Mouse (Mus musculus) midbrain, embryonic 14.5 days (tissue): ENCODE results near the gene Gimap7. TPM values are rescaled to one million over a fixed set of nuclear protein-coding genes. Genes with fewer than 3 reads are reported as not detected.

Experiments used
- ATAC-seq: fragments of 200-750 bp; cut with Nextera tagmentation; 2 replicates; pipeline ENCODE4 v1.8.0; 2017; ENCODE audit warnings: moderate number of reproducible peaks, moderate library complexity; ENCODE audit not compliant: low FRiP score, low TSS enrichment
- DNase-seq: peaks from one replicate; pipeline ENCODE4 v3.0.0-alpha.2; 2015
- H3K27ac ChIP-seq: fragments of 300-500 bp; sonication (generic); replicated peaks from 2 replicates; pipeline ENCODE4 v1.5.1; 2014; ENCODE audit warnings: mild to moderate bottlenecking, low read depth, low read length, moderate library complexity
- H3K27me3 ChIP-seq: fragments of 300-500 bp; sonication (generic); 2 replicates; pipeline ENCODE4 v1.6.1; 2014; ENCODE audit warnings: low read length, control low read depth, mixed read lengths; ENCODE audit not compliant: control insufficient read depth, insufficient read depth
- H3K36me3 ChIP-seq: fragments of 300-500 bp; sonication (generic); 2 replicates; pipeline ENCODE4 v1.6.1; 2014; ENCODE audit warnings: low read length, control low read depth; ENCODE audit not compliant: control insufficient read depth, insufficient read depth
- H3K4me1 ChIP-seq: fragments of 300-500 bp; sonication (generic); 2 replicates; pipeline ENCODE4 v1.6.1; 2014; ENCODE audit warnings: mild to moderate bottlenecking, antibody characterized with exemption, low read length, control low read depth; ENCODE audit not compliant: control insufficient read depth, insufficient read depth
- H3K4me2 ChIP-seq: fragments of 300-500 bp; sonication (generic); 2 replicates; pipeline ENCODE4 v1.6.1; 2014; ENCODE audit warnings: mild to moderate bottlenecking, low read length, moderate library complexity
- H3K4me3 ChIP-seq: fragments of 300-500 bp; sonication (generic); replicated peaks from 2 replicates; pipeline ENCODE4 v1.5.1; 2014; ENCODE audit warnings: low read depth, low read length
- H3K9ac ChIP-seq: fragments of 300-500 bp; sonication (generic); replicated peaks from 2 replicates; pipeline ENCODE4 v1.6.1; 2014; ENCODE audit warnings: mild to moderate bottlenecking, low read length, moderate library complexity
- H3K9me3 ChIP-seq: fragments of 300-500 bp; sonication (generic); 2 replicates; pipeline ENCODE4 v1.6.1; 2016; ENCODE audit warnings: low read length, control low read depth, mixed read lengths; ENCODE audit not compliant: control insufficient read depth
- WGBS: fragments of 180-500 bp; shearing (Covaris S2); extraction: QIAGEN DNeasy Blood & Tissue Kit; methylation state at CpG from one replicate; pipeline ENCODE4 v1.1.7; 2014; 5-methylcytosine and 5-hydroxymethylcytosine counted together
- polyA plus RNA-seq: library from polyadenylated mRNA; unstranded; fragments of >200 nt; fragmentation: Nextera tagmentation; extraction: Ambion mirVana; gene quantifications from 2 replicates; pipeline ENCODE4 v1.2.1, GENCODE M21; 2014

Gene Gimap7
- polyA plus RNA-seq, 1 experiment from 2014 or later, result not detected

DNA sequence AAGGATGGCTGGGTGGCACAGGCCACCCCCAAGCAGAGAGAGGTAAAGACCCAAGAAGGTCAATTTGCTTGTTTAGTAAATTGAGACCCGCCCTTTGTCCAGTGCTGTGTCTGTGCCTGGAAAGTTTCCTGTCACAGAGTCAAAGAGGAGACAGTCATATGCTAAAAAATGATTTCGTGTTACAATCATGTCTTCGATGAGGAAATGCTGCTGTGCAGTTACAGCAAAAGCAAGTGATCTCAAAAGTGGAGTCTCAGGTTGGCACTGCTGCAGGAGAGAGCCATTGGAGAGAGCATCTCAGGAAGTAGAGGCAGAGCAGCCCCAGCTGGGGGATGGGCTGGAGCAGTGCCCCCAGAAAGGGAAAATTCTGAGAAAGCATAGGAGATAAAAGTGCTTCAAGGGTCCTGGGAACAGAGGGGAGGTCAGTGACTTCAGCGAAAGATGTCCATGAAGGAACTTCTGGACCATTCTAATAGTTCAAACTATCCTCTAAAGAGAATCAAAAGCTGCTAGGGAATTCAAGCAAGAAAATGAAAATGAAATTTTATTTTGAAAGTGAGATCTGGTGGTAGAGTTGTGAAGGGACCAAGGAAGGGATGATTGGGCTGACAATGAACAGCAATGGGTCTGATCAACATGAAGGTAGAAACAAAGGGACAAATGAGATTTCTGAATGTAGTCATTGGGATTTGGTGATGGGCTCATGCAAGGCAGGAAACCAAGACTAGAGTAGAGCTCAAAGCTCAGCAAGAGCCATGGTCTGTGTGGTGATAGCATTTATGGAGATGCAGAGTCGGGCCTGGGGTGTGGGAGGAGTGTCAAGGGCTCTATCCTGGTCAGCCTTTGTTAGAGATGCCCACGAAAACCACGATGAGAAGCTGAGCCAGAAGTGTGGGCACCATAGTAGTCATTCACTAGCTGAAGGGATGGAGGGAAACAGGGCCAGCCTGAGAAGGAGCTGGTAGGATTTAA is 32.4 kb upstream of the Gimap7 start:
- H3K27ac ChIP-seq, result no peak overlapping the region
- H3K27me3 ChIP-seq, result no peaks in the 10 kb centered on the region
- ATAC-seq (no peak), DNase-seq (no peak)
- no peak overlapping the region for H3K4me3 ChIP-seq
- no peaks in the 10 kb centered on the region for H3K36me3 ChIP-seq
- no peak overlapping the region for H3K9ac ChIP-seq
- H3K4me2 ChIP-seq, result no peak overlapping the region
- no peaks in the 10 kb centered on the region for H3K9me3 ChIP-seq
- 87% methylated on average over 7 of the region's 7 CpGs for WGBS
- H3K4me1 ChIP-seq, result no peaks in the 10 kb centered on the region

DNA sequence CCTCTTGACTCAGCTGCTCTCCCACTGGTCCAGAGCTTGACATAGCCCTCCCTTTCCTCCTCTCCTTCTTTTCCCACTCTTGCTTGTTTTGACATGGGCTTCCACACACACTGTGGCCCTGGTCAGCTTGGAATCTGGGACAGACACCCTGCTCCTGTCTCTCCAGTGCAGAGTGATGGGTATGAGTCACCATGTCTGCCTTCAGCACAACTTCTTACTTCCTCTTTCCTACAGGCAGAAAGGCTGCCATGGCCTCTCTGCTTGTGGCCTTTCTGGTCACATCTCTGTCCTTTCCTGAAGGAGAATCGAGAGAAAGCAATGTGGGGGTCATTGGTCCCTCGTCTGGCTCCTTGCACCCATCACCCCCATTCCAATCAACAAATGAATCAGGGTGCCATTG is 31.3 kb upstream of the Gimap7 start:
- H3K4me2 ChIP-seq, result no peak overlapping the region

DNA sequence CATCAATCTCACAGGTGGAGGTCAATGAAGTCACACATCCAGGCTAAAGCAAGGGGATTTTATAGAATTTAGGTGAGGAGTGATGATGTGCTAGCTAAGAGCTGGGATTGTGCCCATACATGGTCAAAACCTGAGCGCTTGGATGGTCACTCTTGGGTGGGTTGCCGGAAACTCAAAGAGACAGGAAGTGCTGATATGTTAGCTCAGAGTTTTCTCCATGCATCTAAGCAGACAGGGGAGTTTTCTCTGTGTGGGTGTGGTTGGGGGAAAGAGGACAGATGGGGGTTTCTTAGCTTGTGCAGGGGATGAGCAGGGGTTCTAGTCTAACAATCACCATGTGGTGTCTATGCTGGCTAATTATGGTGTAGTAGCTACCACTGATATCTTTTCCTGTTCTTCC is 29.1 kb upstream of the Gimap7 start:
- ATAC-seq (no peak), DNase-seq (no peak)
- Histone ChIP-seq H3K9ac (no peak overlapping the region), H3K4me2 (no peak overlapping the region), H3K9me3 (no peaks in the 10 kb centered on the region), H3K27ac (no peak overlapping the region), H3K27me3 (no peaks in the 10 kb centered on the region), H3K36me3 (no peaks in the 10 kb centered on the region), H3K4me3 (no peak overlapping the region), H3K4me1 (no peaks in the 10 kb centered on the region)
- 91% methylated on average over 2 of the region's 2 CpGs for whole genome bisulfite sequencing

More for the DNA sequence above, 31.3 kb upstream of the Gimap7 start:
- H3K4me1 ChIP-seq, result no peaks in the 10 kb centered on the region
- H3K9me3 ChIP-seq, result no peaks in the 10 kb centered on the region
- ATAC-seq, result no peak
- no peak overlapping the region for H3K27ac ChIP-seq
- no peak for DNase-seq
- H3K27me3 ChIP-seq, result no peaks in the 10 kb centered on the region
- no peaks in the 10 kb centered on the region for H3K36me3 ChIP-seq
- no peak overlapping the region for H3K9ac ChIP-seq
- H3K4me3 ChIP-seq, result no peak overlapping the region
- WGBS, result 74% methylated on average over 2 of the region's 2 CpGs

DNA sequence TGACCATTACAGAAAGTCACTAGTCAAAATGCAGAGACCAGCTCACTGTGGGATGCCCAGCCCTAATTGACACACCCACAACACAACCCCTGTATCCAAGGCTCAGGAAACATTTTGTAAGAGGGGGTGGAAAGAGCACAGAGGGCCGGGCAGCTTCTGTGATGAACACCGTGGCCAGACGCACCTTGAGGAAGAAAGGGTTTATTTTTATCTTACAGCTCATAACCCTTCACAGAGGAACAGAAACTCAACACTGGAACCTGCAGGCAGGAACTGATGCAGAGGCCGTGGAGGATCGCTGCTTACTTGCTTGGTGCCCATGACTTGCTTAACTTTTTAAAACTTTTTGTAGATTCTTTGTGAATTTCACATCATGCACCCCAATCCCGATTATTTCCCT is 25.5 kb upstream of the Gimap7 start:
- WGBS, result 91% methylated on average over 6 of the region's 6 CpGs
- ATAC-seq (no peak), DNase-seq (no peak)
- Histone ChIP-seq H3K27me3 (no peaks in the 10 kb centered on the region), H3K27ac (no peak overlapping the region), H3K4me2 (no peak overlapping the region), H3K4me3 (no peak overlapping the region), H3K4me1 (no peaks in the 10 kb centered on the region), H3K9me3 (no peaks in the 10 kb centered on the region), H3K36me3 (no peaks in the 10 kb centered on the region), H3K9ac (no peak overlapping the region)

DNA sequence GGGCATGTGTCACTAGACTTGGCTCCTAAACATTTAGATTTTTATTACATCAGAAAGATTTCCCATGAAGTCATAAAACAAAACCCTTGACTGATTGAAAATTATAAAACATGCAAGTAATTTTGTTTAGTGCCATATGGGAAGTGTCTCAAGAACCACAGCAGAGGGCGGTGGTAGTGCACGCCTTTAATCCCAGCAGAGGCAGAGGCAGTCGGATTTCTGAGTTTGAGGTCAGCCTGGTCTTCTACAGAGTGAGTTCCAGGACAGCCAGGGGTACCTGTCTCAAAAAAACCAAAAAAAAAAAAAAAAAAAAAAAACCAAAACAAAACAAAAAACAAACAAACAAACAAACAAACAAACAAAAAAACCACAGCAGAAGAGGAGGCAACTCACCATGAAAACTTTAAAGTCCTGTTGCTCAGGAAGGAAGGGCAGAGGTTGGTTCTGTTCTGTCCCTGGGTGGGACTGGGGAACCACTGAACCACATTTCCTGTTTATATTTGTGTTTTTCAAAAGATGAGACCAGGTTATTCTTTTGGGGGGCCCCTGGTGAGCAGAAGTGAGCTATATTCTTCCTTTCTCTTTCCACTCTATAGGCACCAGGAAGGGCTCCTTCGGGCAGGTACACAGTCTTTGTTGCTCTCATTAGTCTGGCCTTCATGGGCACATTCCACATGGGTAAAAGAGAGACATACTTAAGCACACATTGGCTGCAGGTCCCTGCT is 21.4 kb upstream of the Gimap7 start:
- no peak overlapping the region for H3K4me2 ChIP-seq
- 86% methylated on average over 4 of the region's 4 CpGs for WGBS
- H3K36me3 ChIP-seq, result no peaks in the 10 kb centered on the region
- H3K4me1 ChIP-seq, result no peaks in the 10 kb centered on the region
- ATAC-seq (no peak), DNase-seq (no peak)
- no peak overlapping the region for H3K4me3 ChIP-seq
- no peak overlapping the region for H3K9ac ChIP-seq
- H3K27me3 ChIP-seq, result no peaks in the 10 kb centered on the region
- no peaks in the 10 kb centered on the region for H3K9me3 ChIP-seq
- no peak overlapping the region for H3K27ac ChIP-seq

DNA sequence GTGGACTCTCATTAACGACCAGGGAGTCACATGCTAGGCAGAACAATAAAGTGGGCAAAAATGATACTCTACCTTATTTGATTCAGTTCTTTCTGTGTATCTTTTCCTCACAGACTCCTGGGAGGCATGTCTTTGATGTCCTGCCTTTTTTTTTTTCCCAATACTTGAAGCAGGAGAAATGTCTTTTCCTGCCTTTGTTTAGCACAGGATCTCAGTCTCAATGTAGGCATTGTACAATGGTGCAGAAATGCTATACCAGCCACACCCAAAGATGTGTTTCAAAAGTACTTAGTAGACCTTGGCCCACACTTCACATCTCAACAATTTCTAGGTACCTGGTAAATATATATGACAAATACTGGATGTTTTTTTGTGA is 20.9 kb upstream of the Gimap7 start:
- ATAC-seq, result no peak
- no peaks in the 10 kb centered on the region for H3K9me3 ChIP-seq
- WGBS, result 75% methylated on average over 1 of the region's 1 CpGs

DNA sequence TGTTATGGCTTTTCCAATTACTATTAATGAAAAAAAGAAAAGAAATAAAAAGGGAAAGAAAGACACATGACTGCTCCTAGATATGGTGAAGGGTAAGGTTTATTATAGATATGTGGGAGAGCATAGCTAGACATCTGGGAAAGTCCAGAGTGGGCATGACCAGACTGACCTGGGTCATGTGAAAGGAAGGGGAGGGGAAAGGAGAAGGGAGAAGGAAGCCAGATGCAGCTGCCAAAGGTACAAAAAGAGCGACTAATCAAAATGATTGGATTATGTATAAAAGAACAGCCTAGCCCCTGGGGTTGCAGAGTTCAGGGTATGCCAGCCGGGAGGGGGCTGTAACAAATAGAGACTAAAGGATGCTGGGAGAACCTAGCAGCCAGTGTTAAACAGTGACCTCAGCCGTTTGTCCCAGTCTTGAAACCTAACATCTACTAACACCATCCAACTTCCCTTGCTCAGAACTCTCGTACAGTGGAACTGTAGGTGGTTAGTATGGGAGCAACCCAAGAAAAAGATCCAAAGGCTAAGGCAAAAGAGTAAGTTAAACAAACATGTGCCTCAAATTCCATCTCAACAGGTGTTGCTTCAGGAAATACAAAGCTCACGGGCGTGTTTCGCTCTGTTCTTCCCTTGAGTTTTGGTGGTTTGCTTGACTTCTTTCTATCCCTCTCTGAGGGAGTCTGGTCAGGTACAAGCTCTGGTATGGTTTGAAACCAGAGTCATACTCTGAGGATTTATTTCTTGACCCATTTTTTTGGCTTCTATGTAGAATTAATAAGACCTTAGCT is 20.2 kb upstream of the Gimap7 start:
- no peak overlapping the region for H3K9ac ChIP-seq
- H3K9me3 ChIP-seq, result no peaks in the 10 kb centered on the region
- no peak overlapping the region for H3K4me3 ChIP-seq
- no peaks in the 10 kb centered on the region for H3K4me1 ChIP-seq
- ATAC-seq (no peak), DNase-seq (no peak)
- no peak overlapping the region for H3K4me2 ChIP-seq
- no peak overlapping the region for H3K27ac ChIP-seq
- WGBS, result 74% methylated on average over 7 of the region's 7 CpGs
- no peaks in the 10 kb centered on the region for H3K27me3 ChIP-seq
- no peaks in the 10 kb centered on the region for H3K36me3 ChIP-seq

More for the DNA sequence above, 20.9 kb upstream of the Gimap7 start:
- H3K9ac ChIP-seq, result no peak overlapping the region
- H3K4me2 ChIP-seq, result no peak overlapping the region
- H3K4me1 ChIP-seq, result no peaks in the 10 kb centered on the region
- DNase-seq, result no peak
- no peak overlapping the region for H3K27ac ChIP-seq
- no peak overlapping the region for H3K4me3 ChIP-seq
- no peaks in the 10 kb centered on the region for H3K36me3 ChIP-seq
- H3K27me3 ChIP-seq, result no peaks in the 10 kb centered on the region

DNA sequence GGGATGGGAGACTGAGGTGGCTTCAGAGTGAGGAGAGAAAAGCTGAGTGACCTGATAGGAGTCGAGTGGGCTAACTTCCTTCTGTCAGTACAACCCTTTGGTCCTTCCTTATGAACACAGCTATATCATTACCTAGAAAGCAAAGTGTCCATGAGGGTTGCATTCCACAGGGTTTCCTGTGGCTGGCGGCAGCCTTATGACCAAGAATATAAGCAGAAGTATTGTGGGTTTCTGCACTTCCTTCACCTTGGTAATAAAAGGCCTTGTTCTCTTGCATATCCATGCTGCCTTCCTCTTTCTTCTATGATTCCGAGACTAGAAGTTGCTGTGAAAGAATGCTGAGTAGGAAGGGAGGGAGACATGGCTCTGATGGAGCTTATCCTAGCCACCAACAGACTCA is 19.5 kb upstream of the Gimap7 start:
- H3K4me3 ChIP-seq, result no peak overlapping the region
- H3K9ac ChIP-seq, result no peak overlapping the region
- no peaks in the 10 kb centered on the region for H3K4me1 ChIP-seq
- DNase-seq, result no peak
- H3K27ac ChIP-seq, result no peak overlapping the region
- no peaks in the 10 kb centered on the region for H3K36me3 ChIP-seq
- WGBS, result 87% methylated on average over 3 of the region's 3 CpGs
- no peaks in the 10 kb centered on the region for H3K27me3 ChIP-seq
- no peak overlapping the region for H3K4me2 ChIP-seq
- ATAC-seq, result no peak
- H3K9me3 ChIP-seq, result no peaks in the 10 kb centered on the region
